Mouse (Mus musculus): Measurements from ENCODE around the gene Use1. TPM values are rescaled to one million over a fixed set of nuclear protein-coding genes. Genes with fewer than 3 reads are reported as not detected.

The Use1 gene
- polyA plus RNA-seq, 1 experiment from 2014 or later, result 77.2 TPM

DNA sequence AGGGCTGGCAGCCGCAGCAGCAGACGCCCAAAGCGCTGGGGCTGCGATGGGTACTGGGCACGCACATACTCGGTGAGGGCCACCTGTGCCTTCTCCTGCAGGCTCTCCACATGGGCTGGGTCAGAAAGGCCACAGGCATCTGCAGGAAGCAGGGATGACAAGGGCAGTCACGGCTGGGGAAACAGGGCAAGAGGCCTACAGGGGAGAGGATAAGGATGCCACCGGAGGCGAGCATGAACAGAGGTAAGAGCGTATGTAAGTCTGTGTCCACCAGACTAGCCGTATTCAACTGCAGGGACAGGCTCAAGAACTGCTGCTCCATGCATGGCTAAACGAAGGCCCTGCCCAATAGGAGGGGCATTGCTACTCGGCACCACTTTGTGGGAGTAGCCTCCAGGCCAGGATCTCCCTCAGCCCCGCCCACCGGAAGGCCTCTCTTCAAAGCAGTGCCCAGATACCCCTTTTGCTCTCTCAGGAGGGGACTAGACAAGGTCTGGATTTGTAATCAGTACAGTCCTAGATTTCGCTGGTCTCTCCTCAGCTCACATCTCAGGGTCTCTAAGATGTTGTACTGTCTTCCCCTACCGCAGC is 8.1 kb downstream of the Use1 start:
- WGBS, result 80% methylated on average over 17 of the region's 17 CpGs
- Histone ChIP-seq H3K27ac (ENCODE audit: low read length) (no peak overlapping the region), H3K4me2 (ENCODE audit: low read depth, low read length) (no peak overlapping the region), H3K4me1 (ENCODE audit: control insufficient read depth, insufficient read depth, low read length) (peaks cover 31% of the 10 kb centered on the region), H3K4me3 (ENCODE audit: low read length) (no peak overlapping the region), H3K9me3 (replicated peaks; ENCODE audit: control insufficient read depth, low read length) (no peaks in the 10 kb centered on the region), H3K9ac (ENCODE audit: low read length) (no peak overlapping the region), H3K36me3 (ENCODE audit: control insufficient read depth, insufficient read depth) (peaks cover 17% of the 10 kb centered on the region), H3K27me3 (ENCODE audit: control insufficient read depth, insufficient read depth, low read length) (no peaks in the 10 kb centered on the region)
- no peak for ATAC-seq (replicated peaks; ENCODE audit: extremely low read depth, insufficient read depth, low FRiP score)

DNA sequence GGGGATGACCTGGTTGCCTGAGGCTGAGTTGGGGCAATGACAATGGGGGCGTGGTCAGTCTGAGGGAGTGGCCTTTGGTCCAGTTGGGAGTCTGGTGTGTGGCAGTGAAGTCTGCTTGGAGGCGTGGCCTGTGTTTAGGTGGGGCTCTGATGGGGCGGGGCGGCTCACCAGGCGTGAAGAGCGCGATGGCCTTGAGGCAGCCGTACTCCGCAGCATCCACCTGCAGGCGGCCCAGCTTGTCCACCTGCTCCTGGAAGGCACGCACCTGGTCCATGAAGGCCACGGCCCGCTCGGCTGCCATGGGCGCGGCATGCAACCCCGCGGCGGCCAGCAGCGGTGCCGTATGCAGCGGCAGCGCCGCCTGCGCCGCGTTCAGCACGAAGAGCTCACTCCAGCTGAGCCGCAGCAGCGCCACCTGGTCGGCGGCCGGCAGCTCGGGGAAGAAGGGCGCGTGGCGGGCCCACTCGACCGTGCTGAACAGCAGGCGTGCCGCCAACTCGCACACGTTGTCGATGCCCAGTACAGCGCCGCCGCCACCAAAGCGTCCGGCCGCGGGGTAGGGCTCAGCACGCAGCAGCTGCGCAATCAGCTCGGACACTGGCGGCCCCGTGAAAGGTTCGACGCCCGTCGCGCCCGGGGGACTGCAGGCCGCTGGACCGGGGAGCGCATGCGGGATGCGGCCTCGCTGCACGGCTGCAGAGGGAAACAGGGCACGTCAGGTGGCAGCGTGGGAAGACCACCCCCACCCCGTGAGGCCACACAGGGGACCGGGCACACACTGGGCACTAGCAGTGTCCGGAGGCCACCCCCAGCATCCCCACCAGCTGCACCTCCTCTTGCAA is 9.2 kb downstream of the Use1 start:
- Histone ChIP-seq H3K36me3 (ENCODE audit: control insufficient read depth, insufficient read depth) (peaks cover 17% of the 10 kb centered on the region), H3K27me3 (ENCODE audit: control insufficient read depth, insufficient read depth, low read length) (no peaks in the 10 kb centered on the region), H3K4me3 (ENCODE audit: low read length) (peak overlapping the region; percentile 28), H3K27ac (ENCODE audit: low read length) (no peak overlapping the region; the same call in 1 of the 2 replicates), H3K4me2 (ENCODE audit: low read depth, low read length) (peak overlapping the region; percentile 57), H3K9ac (ENCODE audit: low read length) (0 out of 2 replicates have a peak overlapping the region, but pooled peaks have one; percentile 22), H3K4me1 (ENCODE audit: control insufficient read depth, insufficient read depth, low read length) (peaks cover 31% of the 10 kb centered on the region), H3K9me3 (replicated peaks; ENCODE audit: control insufficient read depth, low read length) (no peaks in the 10 kb centered on the region)
- 15% methylated on average over 72 of the region's 74 CpGs for WGBS
- ATAC-seq (replicated peaks; ENCODE audit: extremely low read depth, insufficient read depth, low FRiP score), result no peak

DNA sequence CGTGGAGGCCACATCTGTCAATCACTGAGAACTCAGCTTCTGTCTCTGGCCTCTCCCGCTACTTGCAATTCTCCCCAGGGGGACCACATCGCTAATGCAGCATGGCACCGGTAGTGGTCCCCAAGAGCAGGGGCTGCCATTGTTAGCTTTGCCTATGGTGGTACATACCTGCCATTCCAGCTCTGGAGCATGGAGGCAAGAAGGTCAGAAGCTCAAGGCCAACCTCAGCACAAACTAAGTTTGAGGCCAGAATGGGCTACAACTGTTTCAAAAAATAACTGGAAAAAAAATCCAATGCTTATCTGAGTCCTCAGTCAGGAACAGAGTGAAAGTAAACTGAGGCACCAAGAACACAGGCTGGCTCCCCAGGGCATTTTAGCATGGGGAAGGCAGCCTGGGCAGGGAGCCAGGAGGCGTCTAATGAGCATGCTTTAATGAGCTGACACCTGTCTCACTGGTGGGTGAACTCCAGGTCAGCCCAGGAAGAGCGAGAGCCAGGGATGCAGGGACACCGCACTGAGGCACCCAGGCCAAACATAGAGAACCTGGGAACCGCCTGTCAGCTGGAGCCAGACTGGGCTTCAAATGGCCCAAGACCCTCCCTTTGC is 9.9 kb downstream of the Use1 start:
- no peak for ATAC-seq (replicated peaks; ENCODE audit: extremely low read depth, insufficient read depth, low FRiP score)
- Histone ChIP-seq H3K4me1 (ENCODE audit: control insufficient read depth, insufficient read depth, low read length) (peaks cover 30% of the 10 kb centered on the region), H3K4me3 (ENCODE audit: low read length) (peak overlapping the region; percentile 28), H3K27me3 (ENCODE audit: control insufficient read depth, insufficient read depth, low read length) (no peaks in the 10 kb centered on the region), H3K9ac (ENCODE audit: low read length) (0 out of 2 replicates have a peak overlapping the region, but pooled peaks have one; percentile 22), H3K27ac (ENCODE audit: low read length) (no peak overlapping the region), H3K9me3 (replicated peaks; ENCODE audit: control insufficient read depth, low read length) (no peaks in the 10 kb centered on the region), H3K4me2 (ENCODE audit: low read depth, low read length) (peak overlapping the region; percentile 57; the same call in 1 of the 2 replicates), H3K36me3 (ENCODE audit: control insufficient read depth, insufficient read depth) (peaks cover 17% of the 10 kb centered on the region)
- WGBS, result 55% methylated on average over 8 of the region's 8 CpGs

DNA sequence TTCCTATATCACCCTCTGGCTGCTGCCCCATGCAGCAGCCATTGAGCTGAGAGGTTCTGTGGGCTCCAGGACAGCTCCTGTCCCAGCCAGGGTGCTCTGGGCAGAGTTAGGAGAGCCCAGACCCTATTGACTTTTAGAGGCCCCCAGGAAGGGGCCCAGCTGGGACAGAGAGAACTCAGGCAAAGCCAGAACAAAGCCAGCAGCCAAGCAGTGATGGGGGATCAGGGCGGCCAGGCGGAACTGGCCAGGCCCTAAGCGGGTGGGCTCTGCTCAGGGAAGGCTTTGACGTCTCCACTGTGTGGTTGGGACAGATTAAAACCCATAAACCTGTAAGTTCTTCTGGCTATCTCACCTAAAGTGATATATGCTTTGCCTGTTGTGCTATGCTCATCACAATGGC is 12.4 kb downstream of the Use1 start:
- 92% methylated on average over 4 of the region's 4 CpGs for WGBS

DNA sequence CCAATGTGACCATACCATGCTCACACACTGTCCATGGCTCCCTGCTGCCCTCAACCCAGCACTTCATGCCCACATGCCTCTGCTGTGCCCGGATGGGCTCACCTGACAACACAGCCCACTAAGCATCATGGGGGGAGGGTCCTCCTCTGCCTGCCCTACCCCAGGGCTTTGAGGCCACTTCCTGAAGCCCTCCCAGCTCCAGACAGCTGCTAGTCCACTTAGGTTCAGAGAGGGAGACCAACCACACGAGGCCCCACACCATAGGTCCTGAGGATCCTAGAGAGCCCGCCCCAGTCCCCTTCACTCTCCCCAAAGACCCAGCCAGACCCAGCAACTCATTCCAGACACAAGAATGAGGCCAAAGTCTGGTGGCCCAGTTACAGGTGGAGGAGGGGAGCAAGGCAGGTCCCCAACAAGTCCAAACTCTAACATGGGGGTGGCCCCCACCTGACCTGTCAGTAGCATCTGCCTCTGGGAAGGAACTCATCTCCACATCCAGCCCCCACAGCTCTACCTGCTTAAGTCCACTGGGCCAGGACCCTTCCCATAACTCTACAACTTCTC is 12.9 kb downstream of the Use1 start:
- Histone ChIP-seq H3K4me3 (ENCODE audit: low read length) (peak overlapping the region; percentile 86), H3K27me3 (ENCODE audit: control insufficient read depth, insufficient read depth, low read length) (no peaks in the 10 kb centered on the region), H3K4me1 (ENCODE audit: control insufficient read depth, insufficient read depth, low read length) (peaks cover 35% of the 10 kb centered on the region), H3K9ac (ENCODE audit: low read length) (peak overlapping the region; percentile 93), H3K27ac (ENCODE audit: low read length) (no peak overlapping the region), H3K36me3 (ENCODE audit: control insufficient read depth, insufficient read depth) (peaks cover 8% of the 10 kb centered on the region; the same call in 1 of the 2 replicates), H3K9me3 (replicated peaks; ENCODE audit: control insufficient read depth, low read length) (no peaks in the 10 kb centered on the region), H3K4me2 (ENCODE audit: low read depth, low read length) (peak overlapping the region; percentile 91)
- no peak for ATAC-seq (replicated peaks; ENCODE audit: extremely low read depth, insufficient read depth, low FRiP score)
- WGBS, result 49% methylated on average over 3 of the region's 3 CpGs

More for the DNA sequence above, 12.4 kb downstream of the Use1 start:
- H3K27ac ChIP-seq (ENCODE audit: low read length), result no peak overlapping the region
- ATAC-seq (replicated peaks; ENCODE audit: extremely low read depth, insufficient read depth, low FRiP score), result no peak
- peaks cover 35% of the 10 kb centered on the region for H3K4me1 ChIP-seq (ENCODE audit: control insufficient read depth, insufficient read depth, low read length)
- H3K27me3 ChIP-seq (ENCODE audit: control insufficient read depth, insufficient read depth, low read length), result no peaks in the 10 kb centered on the region
- H3K36me3 ChIP-seq (ENCODE audit: control insufficient read depth, insufficient read depth), result peaks cover 12% of the 10 kb centered on the region
- H3K9me3 ChIP-seq (replicated peaks; ENCODE audit: control insufficient read depth, low read length), result no peaks in the 10 kb centered on the region
- no peak overlapping the region for H3K4me3 ChIP-seq (ENCODE audit: low read length)
- no peak overlapping the region; the same call in 1 of the 2 replicates for H3K9ac ChIP-seq (ENCODE audit: low read length)
- peak overlapping the region; percentile 91 for H3K4me2 ChIP-seq (ENCODE audit: low read depth, low read length)

DNA sequence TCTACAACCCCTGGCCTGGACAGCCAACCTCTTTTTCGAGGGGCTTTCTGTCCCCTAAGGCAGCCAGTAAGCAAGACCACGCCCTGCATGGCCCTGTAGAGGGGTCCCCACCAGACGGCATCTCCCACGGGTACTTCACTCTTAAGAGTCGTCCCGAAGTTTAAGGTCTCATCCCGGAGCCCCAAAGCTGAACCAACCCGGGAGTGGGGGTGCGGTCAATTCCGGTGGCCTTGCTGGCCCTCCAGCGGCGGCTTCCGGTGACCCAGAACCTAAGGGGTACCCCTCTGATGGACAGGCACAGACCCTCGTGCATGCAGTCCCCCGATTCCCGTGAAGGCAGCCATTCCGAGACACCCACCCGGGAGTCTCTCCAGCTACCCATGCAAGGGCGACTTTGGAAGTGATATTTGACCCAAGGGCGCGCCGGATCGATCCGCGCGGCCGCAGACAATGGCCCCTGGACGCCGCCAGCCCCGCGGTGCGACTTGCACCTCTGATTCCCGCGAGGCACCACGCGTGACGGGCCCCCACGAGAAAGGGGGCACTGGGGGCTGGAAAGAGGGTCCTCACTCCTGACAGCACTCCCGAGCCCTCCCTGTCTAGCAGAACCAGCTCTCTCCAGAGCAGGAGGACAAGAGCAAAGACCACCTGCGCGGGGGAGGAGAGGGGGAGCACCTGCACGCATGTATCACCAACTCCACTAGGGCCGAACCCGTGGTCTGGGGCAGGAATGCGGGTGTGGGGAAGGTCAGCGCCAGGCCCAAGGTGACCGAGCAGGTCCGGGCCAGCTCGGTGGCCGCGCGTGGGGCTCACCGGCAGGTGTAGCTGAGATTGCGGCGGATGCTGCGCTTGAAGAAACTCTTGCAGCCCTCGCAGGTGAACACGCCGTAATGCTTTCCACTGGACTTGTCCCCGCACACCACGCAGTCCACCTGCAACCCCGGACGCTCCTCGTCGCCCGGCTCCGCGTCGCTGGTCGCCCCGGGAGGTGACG is 13.8 kb downstream of the Use1 start:
- Histone ChIP-seq H3K27ac (ENCODE audit: low read length) (peak overlapping the region; percentile 89), H3K4me2 (ENCODE audit: low read depth, low read length) (peak overlapping the region; percentile 91), H3K4me3 (ENCODE audit: low read length) (peak overlapping the region; percentile 86), H3K36me3 (ENCODE audit: control insufficient read depth, insufficient read depth) (0 out of 2 replicates have a peak, but pooled peaks cover 5% of the 10 kb centered on the region), H3K4me1 (ENCODE audit: control insufficient read depth, insufficient read depth, low read length) (peaks cover 32% of the 10 kb centered on the region), H3K9ac (ENCODE audit: low read length) (peak overlapping the region; percentile 93), H3K9me3 (replicated peaks; ENCODE audit: control insufficient read depth, low read length) (no peaks in the 10 kb centered on the region), H3K27me3 (ENCODE audit: control insufficient read depth, insufficient read depth, low read length) (no peaks in the 10 kb centered on the region)
- ATAC-seq (replicated peaks; ENCODE audit: extremely low read depth, insufficient read depth, low FRiP score), result no peak
- WGBS, result 2% methylated on average over 72 of the region's 72 CpGs

DNA sequence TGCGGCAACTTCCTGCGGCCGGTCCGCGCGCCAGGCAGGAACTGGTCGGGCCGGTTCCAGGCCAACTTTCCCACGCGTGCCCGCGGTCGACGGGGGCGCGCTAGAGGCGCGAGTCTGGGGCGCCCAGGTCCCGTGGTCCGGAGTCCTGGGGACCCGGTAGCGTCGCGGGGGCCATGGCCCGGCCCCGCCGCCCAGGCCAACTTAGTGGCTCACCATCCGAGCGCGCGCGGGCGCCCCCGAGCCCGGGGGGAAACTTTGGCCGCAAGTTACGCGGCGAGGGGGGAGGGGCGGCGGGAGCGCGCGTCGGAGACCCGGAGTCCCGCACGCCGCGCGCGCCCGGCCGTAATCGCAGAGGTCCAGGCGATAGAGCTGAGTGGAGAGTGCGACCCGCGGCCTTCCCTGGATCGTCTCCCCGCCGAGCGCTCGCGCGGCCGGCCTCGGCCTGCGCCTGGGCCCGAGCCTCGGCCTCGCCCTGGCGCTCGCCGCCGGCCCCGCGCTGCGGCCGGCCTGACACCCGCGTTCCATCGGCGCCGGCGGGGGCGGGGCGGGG is 14.8 kb downstream of the Use1 start, which contains the start of gene Nr2f6:
Gene Nr2f6, minus strand, starts transcription at position 540 of the 550 bp plus-strand sequence.
- H3K4me2 ChIP-seq (ENCODE audit: low read depth, low read length), result peak within 1 kb of the TSS; percentile 91
- H3K4me1 ChIP-seq (ENCODE audit: control insufficient read depth, insufficient read depth, low read length), result peaks cover 22% of the 10 kb centered on the region
- WGBS, result 1% methylated on average over 72 of the region's 89 CpGs
- H3K36me3 ChIP-seq (ENCODE audit: control insufficient read depth, insufficient read depth), result 0 out of 2 replicates have a peak, but pooled peaks cover 5% of the 10 kb centered on the region
- H3K9ac ChIP-seq (ENCODE audit: low read length), result peak within 1 kb of the TSS; percentile 93
- peak; percentile 31 for ATAC-seq (replicated peaks; ENCODE audit: extremely low read depth, insufficient read depth, low FRiP score)
- peak within 1 kb of the TSS; percentile 86 for H3K4me3 ChIP-seq (ENCODE audit: low read length)
- H3K9me3 ChIP-seq (replicated peaks; ENCODE audit: control insufficient read depth, low read length), result no peaks in the 10 kb centered on the region
- H3K27ac ChIP-seq (ENCODE audit: low read length), result peak within 1 kb of the TSS; percentile 89
- no peaks in the 10 kb centered on the region for H3K27me3 ChIP-seq (ENCODE audit: control insufficient read depth, insufficient read depth, low read length)
